Mouse (Mus musculus): ENCODE measurements around the gene Sdf4. TPM values are rescaled to one million over a fixed set of nuclear protein-coding genes. Genes with fewer than 3 reads are reported as not detected.

Gene Sdf4
- polyA plus RNA-seq, 1 experiment: 80.5 TPM

DNA sequence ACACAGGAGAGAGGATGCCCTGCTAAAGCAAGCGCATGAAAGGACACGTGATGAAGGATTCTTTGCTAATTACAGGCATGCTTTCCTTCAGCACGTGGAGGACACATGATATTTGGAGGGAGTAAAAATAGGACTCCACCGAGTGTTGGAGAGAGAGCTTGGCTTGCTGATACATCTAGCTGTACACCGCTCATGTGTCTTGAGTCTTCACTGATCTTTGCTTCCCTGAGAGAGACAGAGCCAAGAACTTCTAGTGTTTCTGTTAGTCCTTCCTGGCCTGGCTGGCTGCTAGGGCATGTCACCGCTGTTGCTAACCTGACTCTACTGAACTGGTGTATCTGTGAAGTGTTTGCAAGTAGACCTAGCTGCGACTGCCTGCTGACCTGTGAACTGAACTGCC, 31.5 kb downstream of the Sdf4 start:
- Histone ChIP-seq H3K36me3 (ENCODE audit: control insufficient read depth, insufficient read depth, low read length) (peaks cover 4% of the 10 kb centered on the region; the same call in 1 of the 2 replicates), H3K27ac (ENCODE audit: insufficient read depth, low read depth, low read length) (no peak overlapping the region), H3K4me3 (ENCODE audit: low read depth, low read length) (no peak overlapping the region), H3K4me1 (ENCODE audit: control insufficient read depth, insufficient read depth, insufficient read length, low read length) (peaks cover 2% of the 10 kb centered on the region; the same call in 1 of the 2 replicates), H3K27me3 (ENCODE audit: control insufficient read depth, insufficient read depth, low read length) (no peaks in the 10 kb centered on the region)
- TF ChIP-seq CTCF (IDR thresholded peaks at IDR 0.05; ENCODE audit: extremely low read depth, insufficient read length, insufficient replicate concordance, low read depth, low read length): no peak
- no peak for TF ChIP-seq POLR2A (IDR thresholded peaks at IDR 0.05; ENCODE audit: low read depth, low read length)
- 90% methylated on average over 7 of the region's 7 CpGs for WGBS

GRCm38 (mm10) chr4:156026013-156026412, 33.3 kb downstream of the Sdf4 start, which contains the start of gene Tnfrsf18:
Gene Tnfrsf18 (plus strand): TSS chr4:156026164.
- Histone ChIP-seq H3K4me1 (ENCODE audit: control insufficient read depth, insufficient read depth, insufficient read length, low read length) (peaks cover 9% of the 10 kb centered on the region; the same call in 1 of the 2 replicates), H3K36me3 (ENCODE audit: control insufficient read depth, insufficient read depth, low read length) (peaks cover 4% of the 10 kb centered on the region; the same call in 1 of the 2 replicates), H3K27ac (ENCODE audit: insufficient read depth, low read depth, low read length) (peak within 1 kb of the TSS; percentile 9), H3K27me3 (ENCODE audit: control insufficient read depth, insufficient read depth, low read length) (no peaks in the 10 kb centered on the region), H3K4me3 (ENCODE audit: low read depth, low read length) (peak within 1 kb of the TSS; percentile 42)
- WGBS: 8% methylated on average over 4 of the region's 4 CpGs
- TF ChIP-seq POLR2A (IDR thresholded peaks at IDR 0.05; ENCODE audit: low read depth, low read length) (no peak), CTCF (IDR thresholded peaks at IDR 0.05; ENCODE audit: extremely low read depth, insufficient read length, insufficient replicate concordance, low read depth, low read length) (peak; percentile 36; the same call in 1 of the 2 replicates)

GRCm38 (mm10) chr4:156028580-156028979, 35.9 kb downstream of the Sdf4 start:
- 90% methylated on average over 7 of the region's 7 CpGs for WGBS
- peaks cover 27% of the 10 kb centered on the region; the same call in 1 of the 2 replicates for H3K4me1 ChIP-seq (ENCODE audit: control insufficient read depth, insufficient read depth, insufficient read length, low read length)
- H3K27me3 ChIP-seq (ENCODE audit: control insufficient read depth, insufficient read depth, low read length): no peaks in the 10 kb centered on the region
- no peak overlapping the region for H3K4me3 ChIP-seq (ENCODE audit: low read depth, low read length)
- H3K36me3 ChIP-seq (ENCODE audit: control insufficient read depth, insufficient read depth, low read length): peaks cover 4% of the 10 kb centered on the region; the same call in 1 of the 2 replicates
- no peak overlapping the region for H3K27ac ChIP-seq (ENCODE audit: insufficient read depth, low read depth, low read length)
- TF ChIP-seq CTCF (IDR thresholded peaks at IDR 0.05; ENCODE audit: extremely low read depth, insufficient read length, insufficient replicate concordance, low read depth, low read length) (no peak), POLR2A (IDR thresholded peaks at IDR 0.05; ENCODE audit: low read depth, low read length) (no peak)

DNA sequence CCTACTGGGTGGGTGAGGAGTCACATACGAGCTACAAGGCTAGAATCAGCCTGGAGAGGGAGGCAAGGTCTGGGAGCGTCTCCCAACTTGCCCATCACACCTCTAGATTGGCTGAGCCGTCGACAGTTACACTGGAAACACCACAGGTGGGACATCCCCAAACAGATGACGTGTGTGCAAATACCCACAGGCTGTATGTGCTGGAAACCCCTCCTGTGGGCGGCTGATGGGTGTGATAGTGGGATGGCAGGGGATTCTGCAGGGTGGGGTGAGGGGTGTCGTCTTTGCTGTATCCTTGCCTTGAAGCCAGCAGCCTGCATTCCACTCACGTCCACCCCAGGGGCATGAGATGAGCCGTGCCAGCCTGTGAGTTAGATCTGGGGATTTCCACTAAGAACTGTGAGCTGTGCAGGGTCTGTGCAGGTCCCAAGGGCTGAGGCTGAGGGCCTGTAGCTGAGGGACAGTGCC, 38.0 kb downstream of the Sdf4 start:
- Histone ChIP-seq H3K36me3 (ENCODE audit: control insufficient read depth, insufficient read depth, low read length) (peaks cover 7% of the 10 kb centered on the region; the same call in 1 of the 2 replicates), H3K4me3 (ENCODE audit: low read depth, low read length) (peak overlapping the region; percentile 58), H3K27ac (ENCODE audit: insufficient read depth, low read depth, low read length) (no peak overlapping the region), H3K27me3 (ENCODE audit: control insufficient read depth, insufficient read depth, low read length) (no peaks in the 10 kb centered on the region), H3K4me1 (ENCODE audit: control insufficient read depth, insufficient read depth, insufficient read length, low read length) (peaks cover 27% of the 10 kb centered on the region; the same call in 1 of the 2 replicates)
- 26% methylated on average over 9 of the region's 9 CpGs for WGBS
- TF ChIP-seq POLR2A (IDR thresholded peaks at IDR 0.05; ENCODE audit: low read depth, low read length) (no peak), CTCF (IDR thresholded peaks at IDR 0.05; ENCODE audit: extremely low read depth, insufficient read length, insufficient replicate concordance, low read depth, low read length) (no peak)

DNA sequence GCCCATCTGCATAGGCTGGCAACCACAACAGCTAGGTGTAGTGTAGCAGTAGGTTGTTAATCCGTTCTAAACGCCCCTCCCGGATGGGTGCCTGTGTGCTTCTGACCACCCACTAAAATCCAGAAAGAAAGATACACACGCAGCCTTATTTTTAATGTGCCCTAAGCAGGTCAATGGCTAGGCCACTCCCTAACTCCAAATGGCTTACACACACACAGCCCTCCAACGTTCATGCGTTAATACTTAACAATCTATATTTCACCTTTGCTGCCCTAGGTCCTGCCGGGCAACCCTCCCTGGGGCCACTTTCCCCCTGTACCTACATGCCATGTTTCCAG, 38.6 kb downstream of the Sdf4 start:
- Histone ChIP-seq H3K27ac (ENCODE audit: insufficient read depth, low read depth, low read length) (peak overlapping the region; percentile 82), H3K4me3 (ENCODE audit: low read depth, low read length) (peak overlapping the region; percentile 58), H3K36me3 (ENCODE audit: control insufficient read depth, insufficient read depth, low read length) (peaks cover 7% of the 10 kb centered on the region; the same call in 1 of the 2 replicates), H3K27me3 (ENCODE audit: control insufficient read depth, insufficient read depth, low read length) (no peaks in the 10 kb centered on the region), H3K4me1 (ENCODE audit: control insufficient read depth, insufficient read depth, insufficient read length, low read length) (peaks cover 25% of the 10 kb centered on the region; the same call in 1 of the 2 replicates)
- 7% methylated on average over 7 of the region's 7 CpGs for WGBS
- TF ChIP-seq POLR2A (IDR thresholded peaks at IDR 0.05; ENCODE audit: low read depth, low read length) (no peak), CTCF (IDR thresholded peaks at IDR 0.05; ENCODE audit: extremely low read depth, insufficient read length, insufficient replicate concordance, low read depth, low read length) (no peak)

DNA sequence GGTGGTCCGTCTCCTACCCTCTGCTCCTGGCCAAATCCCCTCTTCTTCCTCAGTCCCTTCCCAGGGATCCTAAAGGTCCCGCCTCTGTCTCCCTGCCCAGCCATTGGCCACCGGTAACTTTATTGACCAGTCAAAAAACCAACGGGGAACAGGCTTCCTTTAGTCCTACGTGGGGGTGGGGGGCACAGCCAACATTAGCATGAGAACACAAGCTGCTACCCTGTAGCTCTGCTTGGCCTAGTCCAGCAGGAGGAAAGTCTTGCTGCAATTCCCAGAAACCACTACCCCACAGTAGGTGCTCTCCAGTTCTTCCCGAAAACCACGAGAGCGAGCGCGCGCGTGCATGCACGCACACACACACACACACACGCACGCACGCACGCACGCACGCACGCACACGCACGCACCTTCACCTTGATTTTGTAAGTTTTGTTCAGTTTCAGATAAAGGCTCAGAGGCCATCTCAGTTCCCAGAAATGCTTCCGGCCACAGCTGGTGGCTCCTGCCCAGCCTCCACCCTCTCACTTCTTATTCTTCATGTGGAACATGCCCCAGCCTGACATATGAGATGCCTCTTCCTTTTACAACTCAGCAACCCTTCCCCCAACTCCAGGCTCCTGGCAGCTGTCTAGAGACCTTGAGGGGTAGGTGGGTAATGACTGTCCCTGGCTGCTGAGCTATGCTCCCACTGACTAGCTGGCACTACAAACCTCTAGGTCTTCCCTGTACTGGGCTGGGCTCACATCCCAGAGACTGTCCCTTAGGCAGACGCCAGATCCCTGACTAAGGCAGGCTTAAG, 39.1 kb downstream of the Sdf4 start:
- no peak for TF ChIP-seq CTCF (IDR thresholded peaks at IDR 0.05; ENCODE audit: extremely low read depth, insufficient read length, insufficient replicate concordance, low read depth, low read length)
- TF ChIP-seq POLR2A (IDR thresholded peaks at IDR 0.05; ENCODE audit: low read depth, low read length): no peak; the same call in 1 of the 2 replicates
- peaks cover 7% of the 10 kb centered on the region; the same call in 1 of the 2 replicates for H3K36me3 ChIP-seq (ENCODE audit: control insufficient read depth, insufficient read depth, low read length)
- no peaks in the 10 kb centered on the region for H3K27me3 ChIP-seq (ENCODE audit: control insufficient read depth, insufficient read depth, low read length)
- WGBS: 1% methylated on average over 24 of the region's 24 CpGs
- peaks cover 25% of the 10 kb centered on the region; the same call in 1 of the 2 replicates for H3K4me1 ChIP-seq (ENCODE audit: control insufficient read depth, insufficient read depth, insufficient read length, low read length)
- H3K27ac ChIP-seq (ENCODE audit: insufficient read depth, low read depth, low read length): peak overlapping the region; percentile 82
- peak overlapping the region; percentile 58 for H3K4me3 ChIP-seq (ENCODE audit: low read depth, low read length)

DNA sequence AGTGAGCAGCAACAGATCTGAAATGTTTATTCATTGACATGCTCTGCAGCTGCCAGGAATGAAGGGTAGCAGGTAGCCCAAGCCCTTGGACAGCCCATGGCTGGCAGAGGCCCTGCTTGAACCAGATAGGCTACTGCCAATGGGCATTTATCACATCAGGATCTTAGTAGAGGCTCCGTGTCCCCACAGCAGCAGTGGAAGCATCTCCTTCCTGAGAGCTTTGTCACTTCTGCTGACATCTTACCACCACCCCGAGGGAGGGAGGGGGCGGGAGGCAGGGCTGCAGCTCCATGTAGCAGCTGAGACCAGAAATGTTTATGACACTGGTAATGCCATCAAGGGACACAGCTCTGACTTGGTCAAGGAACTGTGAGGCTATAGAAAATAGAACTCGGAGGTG, 40.2 kb downstream of the Sdf4 start:
- H3K27ac ChIP-seq (ENCODE audit: insufficient read depth, low read depth, low read length): peak overlapping the region; percentile 82
- 71% methylated on average over 4 of the region's 4 CpGs for WGBS
- H3K27me3 ChIP-seq (ENCODE audit: control insufficient read depth, insufficient read depth, low read length): no peaks in the 10 kb centered on the region
- peaks cover 6% of the 10 kb centered on the region; the same call in 1 of the 2 replicates for H3K36me3 ChIP-seq (ENCODE audit: control insufficient read depth, insufficient read depth, low read length)
- TF ChIP-seq POLR2A (IDR thresholded peaks at IDR 0.05; ENCODE audit: low read depth, low read length): no peak
- TF ChIP-seq CTCF (IDR thresholded peaks at IDR 0.05; ENCODE audit: extremely low read depth, insufficient read length, insufficient replicate concordance, low read depth, low read length): no peak
- H3K4me3 ChIP-seq (ENCODE audit: low read depth, low read length): no peak overlapping the region
- peaks cover 25% of the 10 kb centered on the region; the same call in 1 of the 2 replicates for H3K4me1 ChIP-seq (ENCODE audit: control insufficient read depth, insufficient read depth, insufficient read length, low read length)
